In the genomic region with DNA sequence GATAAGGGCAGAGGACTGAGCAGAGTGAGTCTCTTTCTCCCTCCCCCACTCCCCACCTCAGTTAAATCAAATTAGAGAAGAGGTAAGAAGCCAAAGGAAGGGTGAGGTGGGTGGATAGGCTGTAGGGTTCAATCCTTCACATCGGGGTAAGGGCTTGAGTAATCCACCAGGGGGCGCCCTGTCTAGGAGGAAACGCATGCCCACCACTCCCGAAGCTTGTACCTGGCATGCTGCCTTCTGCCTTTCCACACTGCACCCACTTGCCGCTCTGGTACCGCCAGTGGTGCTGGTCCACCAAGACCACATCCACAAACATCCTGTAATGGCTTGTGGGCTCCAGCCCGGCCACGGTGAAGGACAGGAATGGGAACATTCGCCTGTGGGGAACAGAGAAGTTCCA, we compare ENCODE assay signal across 8 mouse cellular contexts. TPM values are rescaled to one million over a fixed set of nuclear protein-coding genes. Genes with fewer than 3 reads are reported as not detected.
A peak's percentile ranks its signal among the peaks of the same experiment; 100 is the strongest.
DNase-seq lines count a peak whose midpoint lies in the region; ATAC-seq and TF ChIP-seq lines count a peak whose summit lies in the region.

No protein-coding gene starts in this region.

- H3K4me1 ChIP-seq in hindbrain, embryonic 14.5 days (replicated peaks; ENCODE audit: control insufficient read depth, insufficient read depth, low read length) = no peaks in the 10 kb centered on the region
- no peaks in the 10 kb centered on the region for H3K4me1 ChIP-seq in hindbrain, embryonic 16.5 days (ENCODE audit: control insufficient read depth, insufficient read depth, low read depth, low read length)
- H3K4me1 ChIP-seq in olfactory bulb, adult 2 months (ENCODE audit: control insufficient read depth, insufficient read depth, low read length) = peaks cover 10% of the 10 kb centered on the region

- peak; percentile 50 for DNase-seq in hindbrain, embryonic 14.5 days (ENCODE audit: low spot score)
- DNase-seq in MEL-GATA-1-ER (ENCODE audit: extremely low read depth, low read depth) = peak; percentile 21
- peak; percentile 70 to 76 for DNase-seq in cerebellum, adult 18-20 months
- DNase-seq in gastrocnemius, postnatal 36 days = peak; percentile 53 to 63
- DNase-seq in layer of hippocampus, postnatal 36 days = peak; percentile 27 to 32
- peak; percentile 93 for DNase-seq in thymus, postnatal 4 days

- peak; percentile 60; the same call in 1 of the 2 replicates for TF ChIP-seq CTCF in olfactory bulb, adult 2 months (IDR thresholded peaks at IDR 0.05; ENCODE audit: insufficient read depth, low read depth, low read length)

- H3K27ac ChIP-seq in hindbrain, embryonic 14.5 days = no peak overlapping the region
- H3K27ac ChIP-seq in hindbrain, embryonic 16.5 days (ENCODE audit: low read depth, low read length) = no peak overlapping the region
- H3K27ac ChIP-seq in olfactory bulb, adult 2 months (ENCODE audit: insufficient read depth, low read depth, low read length) = no peak overlapping the region

- no peak overlapping the region for H3K4me2 ChIP-seq in hindbrain, embryonic 14.5 days (replicated peaks)
- H3K4me2 ChIP-seq in hindbrain, embryonic 16.5 days (ENCODE audit: low read length) = no peak overlapping the region

- H3K4me3 ChIP-seq in hindbrain, embryonic 14.5 days (replicated peaks; ENCODE audit: low read length) = no peak overlapping the region
- no peak overlapping the region for H3K4me3 ChIP-seq in hindbrain, embryonic 16.5 days (ENCODE audit: low read length)
- H3K4me3 ChIP-seq in olfactory bulb, adult 2 months (ENCODE audit: insufficient read depth, low read depth, low read length) = no peak overlapping the region

- no peak for TF ChIP-seq POLR2A in olfactory bulb, adult 2 months (IDR thresholded peaks at IDR 0.05; ENCODE audit: insufficient read depth, low read depth, low read length)

- H3K36me3 ChIP-seq in hindbrain, embryonic 14.5 days (replicated peaks; ENCODE audit: control insufficient read depth, insufficient read depth) = no peaks in the 10 kb centered on the region
- no peaks in the 10 kb centered on the region for H3K36me3 ChIP-seq in hindbrain, embryonic 16.5 days (ENCODE audit: control insufficient read depth, insufficient read depth, low read length)

- no peak overlapping the region for H3K9ac ChIP-seq in hindbrain, embryonic 14.5 days
- no peak overlapping the region for H3K9ac ChIP-seq in hindbrain, embryonic 16.5 days (ENCODE audit: low read depth, low read length)

- H3K9me3 ChIP-seq in hindbrain, embryonic 14.5 days (ENCODE audit: control insufficient read depth, low read length) = no peaks in the 10 kb centered on the region
- H3K9me3 ChIP-seq in hindbrain, embryonic 16.5 days (ENCODE audit: control insufficient read depth, low read length) = no peaks in the 10 kb centered on the region

- no peaks in the 10 kb centered on the region; the same call in 1 of the 2 replicates for H3K27me3 ChIP-seq in hindbrain, embryonic 14.5 days (ENCODE audit: control insufficient read depth, insufficient read depth, low read length)
- H3K27me3 ChIP-seq in hindbrain, embryonic 16.5 days (replicated peaks; ENCODE audit: control insufficient read depth, insufficient read depth, low read length) = peaks cover 8% of the 10 kb centered on the region; the same call in 1 of the 2 replicates

- WGBS in hindbrain, embryonic 14.5 days = 22% methylated on average over 9 of the region's 9 CpGs
- WGBS in hindbrain, embryonic 16.5 days = 24% methylated on average over 8 of the region's 9 CpGs
- WGBS in olfactory bulb, adult 2 months = 22% methylated on average over 9 of the region's 9 CpGs

- intact Hi-C loops in gastrocnemius, postnatal 36 days (cut with DNase I) = loop anchor here (2.0 kb wide), 2 partner anchors 45 to 75 kb away; no protein-coding TSS in a partner anchor

- no peak for ATAC-seq in hindbrain, embryonic 14.5 days (ENCODE audit: low FRiP score)
- no peak for ATAC-seq in hindbrain, embryonic 16.5 days

RNA-seq across cellular contexts. Expression of a gene that starts 13.4 kb away (rescaled TPM):
- not detected in 2 replicates for polyA plus RNA-seq in hindbrain, embryonic 14.5 days (2014; fragmentation: Nextera tagmentation; extraction: Ambion mirVana)
- polyA plus RNA-seq in hindbrain, embryonic 16.5 days (2015; fragmentation: Nextera tagmentation; extraction: Ambion mirVana) = 0.15 and 0.22 TPM in 2 replicates
- total RNA-seq in gastrocnemius, postnatal 36 days (2021) = under 1 TPM; 0.44 to 0.69 TPM
- total RNA-seq in layer of hippocampus, postnatal 36 days (2021) = under 1 TPM in 1 of 2 experiments, not detected in 1; 0.15 TPM
- polyA plus RNA-seq in olfactory bulb, adult 2 months (2012; ENCODE audit: insufficient read depth, insufficient read length, low replicate concordance, missing spikeins) = not detected in 2 replicates

RNA-seq across cellular contexts. Expression of a gene that starts 49.6 kb away (rescaled TPM):
- 9.3 and 10.8 TPM in 2 replicates for polyA plus RNA-seq in hindbrain, embryonic 14.5 days (2014; fragmentation: Nextera tagmentation; extraction: Ambion mirVana)
- 7.2 and 7.8 TPM in 2 replicates for polyA plus RNA-seq in hindbrain, embryonic 16.5 days (2015; fragmentation: Nextera tagmentation; extraction: Ambion mirVana)
- total RNA-seq in gastrocnemius, postnatal 36 days (2021) = 1 to 10 TPM; 5.9 to 6.6 TPM
- total RNA-seq in layer of hippocampus, postnatal 36 days (2021) = 10 to 100 TPM; 83.8 to 94.3 TPM
- not detected in 2 replicates for polyA plus RNA-seq in olfactory bulb, adult 2 months (2012; ENCODE audit: insufficient read depth, insufficient read length, low replicate concordance, missing spikeins)

RNA-seq across cellular contexts. Expression of a gene that starts 51.3 kb away (rescaled TPM):
- 6.3 and 7.9 TPM in 2 replicates for polyA plus RNA-seq in hindbrain, embryonic 14.5 days (2014; fragmentation: Nextera tagmentation; extraction: Ambion mirVana)
- 12.5 and 12.9 TPM in 2 replicates for polyA plus RNA-seq in hindbrain, embryonic 16.5 days (2015; fragmentation: Nextera tagmentation; extraction: Ambion mirVana)
- 1 to 10 TPM; 2.6 to 2.9 TPM for total RNA-seq in gastrocnemius, postnatal 36 days (2021)
- 10 to 100 TPM; 16.0 to 16.9 TPM for total RNA-seq in layer of hippocampus, postnatal 36 days (2021)
- polyA plus RNA-seq in olfactory bulb, adult 2 months (2012; ENCODE audit: insufficient read depth, insufficient read length, low replicate concordance, missing spikeins) = not detected in 2 replicates

Comparison
In these comparisons a context has a peak if more than half of its experiments do, and no peak if none do; other contexts are left out.
1. DNase-seq: peak in every context shown above with its lines; median percentile 93 in thymus, postnatal 4 days; 73 in cerebellum, adult 18-20 months; 58 in gastrocnemius, postnatal 36 days; 50 in hindbrain, embryonic 14.5 days; 30 in layer of hippocampus, postnatal 36 days; 21 in MEL-GATA-1-ER.